ENCODE assay signal across 9 mouse cellular contexts in the genomic region with DNA sequence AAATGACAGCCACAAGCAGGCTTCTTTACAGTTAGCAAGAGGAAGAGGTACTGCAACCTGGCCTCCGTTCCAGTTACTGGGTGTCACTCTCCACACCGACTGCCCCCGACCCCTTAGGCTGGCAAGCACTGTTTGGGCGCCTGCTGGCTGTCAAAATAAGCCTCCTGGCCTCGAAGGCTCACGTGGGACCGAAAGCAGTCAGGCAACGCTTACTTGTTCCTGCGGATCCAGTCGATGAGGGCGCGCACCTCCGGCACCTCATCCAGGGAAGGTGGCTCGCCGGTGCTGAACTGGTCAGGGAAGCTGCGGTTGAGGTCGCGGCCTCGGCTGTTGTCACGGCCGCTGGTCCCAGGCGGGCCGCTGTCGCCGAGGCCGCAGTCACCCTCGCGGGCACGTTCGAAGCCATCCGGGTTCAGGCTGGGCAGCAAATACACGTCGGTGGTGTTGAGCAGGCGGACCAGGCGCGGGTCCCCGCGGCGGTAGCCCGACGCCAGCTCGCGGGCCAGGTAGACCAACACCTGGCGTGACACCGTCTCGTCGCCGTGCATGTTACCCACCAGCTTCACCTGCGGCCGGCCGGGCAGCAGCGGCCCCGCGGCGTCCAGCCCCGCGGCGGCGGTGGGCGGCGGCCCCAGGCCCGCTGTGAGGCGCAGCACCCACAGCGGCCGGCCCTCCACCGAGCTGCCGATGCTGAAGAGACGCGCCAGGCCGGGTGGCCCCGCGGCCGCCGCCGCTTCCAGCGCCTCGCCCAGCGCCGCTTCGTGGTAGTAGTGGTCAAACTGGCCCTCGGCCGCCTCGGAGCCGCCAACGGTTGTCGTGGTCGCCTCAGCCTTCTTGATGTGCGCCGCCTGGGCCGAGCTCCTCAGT. TPM values are rescaled to one million over a fixed set of nuclear protein-coding genes. Genes with fewer than 3 reads are reported as not detected.
DNase-seq lines count a peak whose midpoint lies in the region; ATAC-seq and TF ChIP-seq lines count a peak whose summit lies in the region.
"Had no signal": no experiment of that assay in that cellular context is flagged by ENCODE, and none has a peak within 500 bp of the region (broad histone marks: within the 10 kb centered on the region; RNA-seq: fewer than 3 reads in every experiment).

No protein-coding gene starts in this region.

- peak overlapping the region; percentile 91 for H3K4me3 ChIP-seq in embryonic facial prominence, embryonic 15.5 days (replicated peaks)
- H3K4me3 ChIP-seq in hindbrain, embryonic 13.5 days, result peak overlapping the region; percentile 96
- H3K4me3 ChIP-seq in midbrain, postnatal 0 days (ENCODE audit: low read depth, low read length), result peak overlapping the region; percentile 91
- peak overlapping the region; percentile 74 for H3K4me3 ChIP-seq in thymus, adult 2 months (ENCODE audit: control insufficient read depth, insufficient read depth, low read length)

- under 1% methylated on average over 90 of the region's 90 CpGs for WGBS in embryonic facial prominence, embryonic 15.5 days
- under 1% methylated on average over 67 of the region's 90 CpGs for WGBS in hindbrain, embryonic 13.5 days
- WGBS in midbrain, postnatal 0 days, result under 1% methylated on average over 81 of the region's 90 CpGs
- 1% methylated on average over 90 of the region's 90 CpGs for WGBS in thymus, adult 2 months

- peak; percentile 44 for DNase-seq in cerebellum, adult 11-12 months
- no peak for DNase-seq in cerebellum, adult 9-10 months
- DNase-seq in adrenal gland, adult 8-10 months, result peak; percentile 10
- DNase-seq in liver, result peak; percentile 53
- peak; percentile 36 for DNase-seq in midbrain, postnatal 0 days (ENCODE audit: low spot score)
- peak; percentile 13 for DNase-seq in thymus, adult 2 months

- H3K27ac ChIP-seq in embryonic facial prominence, embryonic 15.5 days (replicated peaks), result peak overlapping the region; percentile 80
- peak overlapping the region; percentile 91 for H3K27ac ChIP-seq in hindbrain, embryonic 13.5 days
- peak overlapping the region; percentile 88 for H3K27ac ChIP-seq in midbrain, postnatal 0 days (ENCODE audit: low read depth, low read length)
- H3K27ac ChIP-seq in thymus, adult 2 months (ENCODE audit: control insufficient read depth, insufficient read depth, low read length), result no peak overlapping the region

- H3K4me1 ChIP-seq in embryonic facial prominence, embryonic 15.5 days, result peaks cover 27% of the 10 kb centered on the region
- H3K4me1 ChIP-seq in hindbrain, embryonic 13.5 days (replicated peaks), result peaks cover 46% of the 10 kb centered on the region
- H3K4me1 ChIP-seq in midbrain, postnatal 0 days (ENCODE audit: insufficient read depth, low read length), result peaks cover 14% of the 10 kb centered on the region
- peaks cover 7% of the 10 kb centered on the region for H3K4me1 ChIP-seq in thymus, adult 2 months (replicated peaks; ENCODE audit: control insufficient read depth, insufficient read depth, low read length)

- no peak for TF ChIP-seq CTCF in midbrain, postnatal 0 days (IDR thresholded peaks at IDR 0.05)
- TF ChIP-seq CTCF in thymus, adult 2 months (IDR thresholded peaks at IDR 0.05; ENCODE audit: borderline replicate concordance, control insufficient read depth, extremely low read depth, insufficient read depth, low read length, poor library complexity), result no peak

- no peaks in the 10 kb centered on the region for H3K9me3 ChIP-seq in embryonic facial prominence, embryonic 15.5 days (replicated peaks)
- H3K9me3 ChIP-seq in hindbrain, embryonic 13.5 days, result no peaks in the 10 kb centered on the region
- H3K9me3 ChIP-seq in midbrain, postnatal 0 days (ENCODE audit: low read length), result no peaks in the 10 kb centered on the region

- no peaks in the 10 kb centered on the region for H3K27me3 ChIP-seq in embryonic facial prominence, embryonic 15.5 days
- no peaks in the 10 kb centered on the region for H3K27me3 ChIP-seq in hindbrain, embryonic 13.5 days
- H3K27me3 ChIP-seq in midbrain, postnatal 0 days (ENCODE audit: insufficient read depth, low read length), result no peaks in the 10 kb centered on the region
- H3K27me3 ChIP-seq in thymus, adult 2 months (ENCODE audit: control insufficient read depth, insufficient read depth, low read length), result peaks cover 8% of the 10 kb centered on the region

- peak; percentile 61; the same call in 1 of the 2 replicates for ATAC-seq in embryonic facial prominence, embryonic 15.5 days (ENCODE audit: insufficient number of reproducible peaks, low FRiP score, low TSS enrichment, low read depth)
- peak; percentile 81 for ATAC-seq in hindbrain, embryonic 13.5 days (ENCODE audit: low FRiP score)
- ATAC-seq in midbrain, postnatal 0 days (ENCODE audit: low FRiP score), result peak; percentile 53

- H3K36me3 ChIP-seq in embryonic facial prominence, embryonic 15.5 days, result no peaks in the 10 kb centered on the region
- no peaks in the 10 kb centered on the region for H3K36me3 ChIP-seq in hindbrain, embryonic 13.5 days
- H3K36me3 ChIP-seq in midbrain, postnatal 0 days (ENCODE audit: insufficient read depth, low read length), result no peaks in the 10 kb centered on the region
- H3K36me3 ChIP-seq in thymus, adult 2 months (ENCODE audit: control insufficient read depth, insufficient read depth, low read length), result no peaks in the 10 kb centered on the region

- no peak for TF ChIP-seq POLR2A in thymus, adult 2 months (IDR thresholded peaks at IDR 0.05; ENCODE audit: control insufficient read depth, extremely low read depth, insufficient read depth, low read length, poor library complexity)

- H3K9ac ChIP-seq in embryonic facial prominence, embryonic 15.5 days, result peak overlapping the region; percentile 80
- H3K9ac ChIP-seq in hindbrain, embryonic 13.5 days, result peak overlapping the region; percentile 96
- H3K9ac ChIP-seq in midbrain, postnatal 0 days (replicated peaks; ENCODE audit: low read length, poor library complexity, severe bottlenecking), result peak overlapping the region; percentile 90

- peak overlapping the region; percentile 94 for H3K4me2 ChIP-seq in embryonic facial prominence, embryonic 15.5 days (replicated peaks)
- peak overlapping the region; percentile 88 for H3K4me2 ChIP-seq in hindbrain, embryonic 13.5 days
- peak overlapping the region; percentile 97 for H3K4me2 ChIP-seq in midbrain, postnatal 0 days (ENCODE audit: low read depth, low read length, poor library complexity, severe bottlenecking)

RNA-seq across cellular contexts. Expression of a gene that starts 0.6 kb away (rescaled TPM):
- 10 to 100 TPM; 35.5 to 54.1 (median 45.7) TPM for total RNA-seq in adrenal gland, adult 8-10 months (2022)
- polyA plus RNA-seq in embryonic facial prominence, embryonic 15.5 days (2015; fragmentation: Nextera tagmentation; extraction: Ambion mirVana), result 10.8 and 11.5 TPM in 2 replicates
- polyA plus RNA-seq in hindbrain, embryonic 13.5 days (2015; fragmentation: Nextera tagmentation; extraction: Ambion mirVana), result 5.7 and 6.2 TPM in 2 replicates
- 35.8 and 39.0 TPM in 2 replicates for total RNA-seq in midbrain, postnatal 0 days (2014; rRNA removed)
- polyA plus RNA-seq in midbrain, postnatal 0 days (2015; fragmentation: Nextera tagmentation; extraction: Ambion mirVana), result 4.2 and 5.3 TPM in 2 replicates
- 6.7 and 7.5 TPM in 2 replicates for polyA plus RNA-seq in thymus, adult 2 months (2012; rRNA removed)

RNA-seq across cellular contexts. Expression of a gene that starts 55.7 kb away (rescaled TPM):
- total RNA-seq in adrenal gland, adult 8-10 months (2022), result under 1 TPM; 0.34 to 0.66 (median 0.60) TPM
- 1.5 and 1.8 TPM in 2 replicates for polyA plus RNA-seq in embryonic facial prominence, embryonic 15.5 days (2015; fragmentation: Nextera tagmentation; extraction: Ambion mirVana)
- not detected in 2 replicates for polyA plus RNA-seq in hindbrain, embryonic 13.5 days (2015; fragmentation: Nextera tagmentation; extraction: Ambion mirVana)
- not detected in 2 replicates for total RNA-seq in midbrain, postnatal 0 days (2014; rRNA removed)
- 0.18 TPM in 1 of 2 replicates, not detected in the other for polyA plus RNA-seq in midbrain, postnatal 0 days (2015; fragmentation: Nextera tagmentation; extraction: Ambion mirVana)
- polyA plus RNA-seq in thymus, adult 2 months (2012; rRNA removed), result 0.11 and 0.46 TPM in 2 replicates
- total RNA-seq: layer of hippocampus, postnatal 25 days had no signal
